In genomic region chr4:117048836-117049235, GRCm38 (mm10) we compare ENCODE assay signal across 10 mouse cellular contexts. TPM values are rescaled to one million over a fixed set of nuclear protein-coding genes. Genes with fewer than 3 reads are reported as not detected.
A peak's percentile ranks its signal among the peaks of the same experiment; 100 is the strongest.
DNase-seq lines count a peak whose midpoint lies in the region; ATAC-seq and TF ChIP-seq lines count a peak whose summit lies in the region.
"Had no signal": no experiment of that assay in that cellular context is flagged by ENCODE, and none has a peak within 500 bp of the region (broad histone marks: within the 10 kb centered on the region; RNA-seq: fewer than 3 reads in every experiment).

No protein-coding gene starts in this region.

- H3K36me3 ChIP-seq in liver, adult 2 months (ENCODE audit: control insufficient read depth, insufficient read depth, low read length) = peaks cover 6% of the 10 kb centered on the region; the same call in 1 of the 2 replicates
- peaks cover 9% of the 10 kb centered on the region; the same call in 1 of the 2 replicates for H3K36me3 ChIP-seq in liver, embryonic 11.5 days (ENCODE audit: control insufficient read depth, insufficient read depth, low read length)
- H3K36me3 ChIP-seq in limb, embryonic 15.5 days = peaks cover 19% of the 10 kb centered on the region

- peak; percentile 59 for DNase-seq in liver, adult 2 months (ENCODE audit: extremely low read depth, low read depth, low spot score)
- no peak for DNase-seq in liver, embryonic 11.5 days (ENCODE audit: low spot score)
- peak; percentile 43 for DNase-seq in adrenal gland, postnatal 10 days
- peak; percentile 40 for DNase-seq in gastrocnemius, postnatal 25 days
- no peak for DNase-seq in spleen, postnatal 10 days (ENCODE audit: low spot score in 2 of 2)
- DNase-seq in MN1 (ENCODE audit: low spot score) = no peak
- DNase-seq: thymus, postnatal 14 days had no signal

- TF ChIP-seq CTCF in liver, adult 2 months (IDR thresholded peaks at IDR 0.05; ENCODE audit: low read depth, low read length) = no peak

- peaks cover 11% of the 10 kb centered on the region for H3K4me1 ChIP-seq in liver, adult 2 months (ENCODE audit: control insufficient read depth, insufficient read depth, low read length)
- H3K4me1 ChIP-seq in liver, embryonic 11.5 days (replicated peaks; ENCODE audit: control insufficient read depth, insufficient read depth, low read length) = no peaks in the 10 kb centered on the region
- H3K4me1 ChIP-seq in limb, embryonic 15.5 days = peaks cover under 1% of the 10 kb centered on the region; the same call in 1 of the 2 replicates

- no peak overlapping the region for H3K4me3 ChIP-seq in liver, adult 2 months (ENCODE audit: insufficient read depth, low read depth, low read length)
- no peak overlapping the region for H3K4me3 ChIP-seq in liver, embryonic 11.5 days (ENCODE audit: low read depth, low read length)
- H3K4me3 ChIP-seq in limb, embryonic 15.5 days = no peak overlapping the region

- no peaks in the 10 kb centered on the region for H3K9me3 ChIP-seq in liver, embryonic 11.5 days (ENCODE audit: control insufficient read depth, low read length)
- H3K9me3 ChIP-seq in limb, embryonic 15.5 days = no peaks in the 10 kb centered on the region

- H3K27me3 ChIP-seq in liver, adult 2 months (ENCODE audit: control insufficient read depth, insufficient read depth, low read length) = no peaks in the 10 kb centered on the region
- no peaks in the 10 kb centered on the region for H3K27me3 ChIP-seq in liver, embryonic 11.5 days (replicated peaks; ENCODE audit: control insufficient read depth, insufficient read depth, low read length)
- H3K27me3 ChIP-seq in limb, embryonic 15.5 days = no peaks in the 10 kb centered on the region

- no peak overlapping the region for H3K9ac ChIP-seq in liver, adult 2 months (ENCODE audit: low read depth, low read length)
- no peak overlapping the region for H3K9ac ChIP-seq in liver, embryonic 11.5 days (ENCODE audit: low read depth, low read length)
- H3K9ac ChIP-seq in limb, embryonic 15.5 days = no peak overlapping the region

- 12% methylated on average over 3 of the region's 3 CpGs for WGBS in liver, adult 2 months
- 89% methylated on average over 3 of the region's 3 CpGs for WGBS in liver, embryonic 11.5 days
- 61% methylated on average over 3 of the region's 3 CpGs for WGBS in limb, embryonic 15.5 days

- no peaks in the 10 kb centered on the region; the same call in 1 of the 2 replicates for H3K79me2 ChIP-seq in liver, adult 2 months (ENCODE audit: control insufficient read depth, insufficient read depth, low read length)

- no peak for TF ChIP-seq POLR2A in liver, adult 2 months (IDR thresholded peaks at IDR 0.05; ENCODE audit: extremely low read depth, insufficient read depth, low read length)

- H3K27ac ChIP-seq in liver, adult 2 months (replicated peaks; ENCODE audit: insufficient read depth, low read depth, low read length) = peak overlapping the region; percentile 44; the same call in 1 of the 2 replicates
- H3K27ac ChIP-seq in liver, embryonic 11.5 days (ENCODE audit: low read depth, low read length) = no peak overlapping the region
- H3K27ac ChIP-seq in limb, embryonic 15.5 days = peak overlapping the region; percentile 47

- H3K4me2 ChIP-seq in liver, embryonic 11.5 days = no peak overlapping the region
- no peak overlapping the region for H3K4me2 ChIP-seq in limb, embryonic 15.5 days

- no peak for ATAC-seq in liver, embryonic 11.5 days (replicated peaks; ENCODE audit: low FRiP score)
- ATAC-seq in limb, embryonic 15.5 days (ENCODE audit: insufficient number of reproducible peaks, low FRiP score, low TSS enrichment, low read depth) = no peak; the same call in 1 of the 2 replicates
- no peak for ATAC-seq in inflammation-experienced regulatory T-cells, adult 6 months
- ATAC-seq: hindbrain, embryonic 16.5 days had no signal

RNA-seq across cellular contexts. Expression of gene Eif2b3, which starts 29.6 kb away (rescaled TPM):
- total RNA-seq in liver, adult 2 months (2014; rRNA removed) = 8.0 and 9.5 TPM in 2 replicates
- 3.9 and 4.5 TPM in 2 replicates for polyA plus RNA-seq in liver, adult 2 months (2012; rRNA removed)
- polyA plus RNA-seq in liver, embryonic 11.5 days (2014; fragmentation: Nextera tagmentation; extraction: Ambion mirVana) = 69.9 and 80.4 TPM in 2 replicates
- total RNA-seq in adrenal gland, postnatal 10 days (2021) = 10 to 100 TPM; 29.3 to 32.3 TPM
- total RNA-seq in gastrocnemius, postnatal 25 days (2021) = 10 to 100 TPM; 17.6 to 18.4 TPM
- polyA plus RNA-seq in limb, embryonic 15.5 days (2015; fragmentation: Nextera tagmentation; extraction: Ambion mirVana) = 44.3 TPM in 2 replicates
- polyA plus RNA-seq in inflammation-experienced regulatory T-cells, adult 6 months (2017; shearing (Covaris generic)) = 10 to 100 TPM; 26.8 to 42.3 (median 40.3) TPM

RNA-seq across cellular contexts. Expression of gene Ptch2, which starts 47.0 kb away (rescaled TPM):
- 0.18 and 0.34 TPM in 2 replicates for total RNA-seq in liver, adult 2 months (2014; rRNA removed)
- polyA plus RNA-seq in liver, adult 2 months (2012; rRNA removed) = 1.0 and 1.4 TPM in 2 replicates
- 1.4 and 1.8 TPM in 2 replicates for polyA plus RNA-seq in liver, embryonic 11.5 days (2014; fragmentation: Nextera tagmentation; extraction: Ambion mirVana)
- total RNA-seq in adrenal gland, postnatal 10 days (2021) = 1 to 10 TPM; 5.1 to 7.8 TPM
- 1 to 10 TPM; 1.5 to 1.8 TPM for total RNA-seq in gastrocnemius, postnatal 25 days (2021)
- polyA plus RNA-seq in limb, embryonic 15.5 days (2015; fragmentation: Nextera tagmentation; extraction: Ambion mirVana) = 13.7 and 15.8 TPM in 2 replicates
- polyA plus RNA-seq in inflammation-experienced regulatory T-cells, adult 6 months (2017; shearing (Covaris generic)) = under 1 TPM in 2 of 3 experiments, not detected in 1; 0.15 to 0.24 TPM

RNA-seq across cellular contexts. Expression of gene Hectd3, which starts 53.7 kb away (rescaled TPM):
- 22.6 and 23.7 TPM in 2 replicates for total RNA-seq in liver, adult 2 months (2014; rRNA removed)
- polyA plus RNA-seq in liver, adult 2 months (2012; rRNA removed) = 57.6 and 83.2 TPM in 2 replicates
- 10.8 and 12.0 TPM in 2 replicates for polyA plus RNA-seq in liver, embryonic 11.5 days (2014; fragmentation: Nextera tagmentation; extraction: Ambion mirVana)
- total RNA-seq in adrenal gland, postnatal 10 days (2021) = 10 to 100 TPM; 24.8 to 27.0 TPM
- 10 to 100 TPM; 13.1 to 14.7 TPM for total RNA-seq in gastrocnemius, postnatal 25 days (2021)
- 11.2 and 11.5 TPM in 2 replicates for polyA plus RNA-seq in limb, embryonic 15.5 days (2015; fragmentation: Nextera tagmentation; extraction: Ambion mirVana)
- polyA plus RNA-seq in inflammation-experienced regulatory T-cells, adult 6 months (2017; shearing (Covaris generic)) = 1 to 10 TPM; 5.4 to 9.3 (median 7.2) TPM

RNA-seq across cellular contexts. Expression of gene Urod, which starts 54.6 kb away (rescaled TPM):
- 87.9 and 97.6 TPM in 2 replicates for total RNA-seq in liver, adult 2 months (2014; rRNA removed)
- polyA plus RNA-seq in liver, adult 2 months (2012; rRNA removed) = 89.0 and 104 TPM in 2 replicates
- 344 and 350 TPM in 2 replicates for polyA plus RNA-seq in liver, embryonic 11.5 days (2014; fragmentation: Nextera tagmentation; extraction: Ambion mirVana)
- total RNA-seq in adrenal gland, postnatal 10 days (2021) = 100 to 1,000 TPM; 122 to 150 TPM
- total RNA-seq in gastrocnemius, postnatal 25 days (2021) = 10 to 100 TPM; 59.0 to 59.9 TPM
- 85.3 and 90.8 TPM in 2 replicates for polyA plus RNA-seq in limb, embryonic 15.5 days (2015; fragmentation: Nextera tagmentation; extraction: Ambion mirVana)
- polyA plus RNA-seq in inflammation-experienced regulatory T-cells, adult 6 months (2017; shearing (Covaris generic)) = 10 to 100 TPM; 66.2 to 80.0 (median 77.7) TPM

Comparison
In these comparisons a context has a peak if more than half of its experiments do, and no peak if none do; other contexts are left out.
1. DNase-seq: peak in liver, adult 2 months (single experiment), adrenal gland, postnatal 10 days (single experiment) and gastrocnemius, postnatal 25 days (single experiment); none in liver, embryonic 11.5 days (single experiment), spleen, postnatal 10 days (0 of 2) and MN1 (single experiment).